Mouse (Mus musculus) urinary bladder, postnatal 10 days (tissue): ENCODE results near the gene Sash1.

ENCODE experiments used
- DNase-seq: peaks from one replicate; pipeline ENCODE4 v3.0.0; 2022; ENCODE audit warnings: low spot score

The Sash1 gene

GRCm38 (mm10) chr10:8789096-8789495 lies 96.8 kb downstream of the Sash1 start:
- DNase-seq = no peak

GRCm38 (mm10) chr10:8787221-8787620 lies 98.6 kb downstream of the Sash1 start:
- DNase-seq = no peak

DNA sequence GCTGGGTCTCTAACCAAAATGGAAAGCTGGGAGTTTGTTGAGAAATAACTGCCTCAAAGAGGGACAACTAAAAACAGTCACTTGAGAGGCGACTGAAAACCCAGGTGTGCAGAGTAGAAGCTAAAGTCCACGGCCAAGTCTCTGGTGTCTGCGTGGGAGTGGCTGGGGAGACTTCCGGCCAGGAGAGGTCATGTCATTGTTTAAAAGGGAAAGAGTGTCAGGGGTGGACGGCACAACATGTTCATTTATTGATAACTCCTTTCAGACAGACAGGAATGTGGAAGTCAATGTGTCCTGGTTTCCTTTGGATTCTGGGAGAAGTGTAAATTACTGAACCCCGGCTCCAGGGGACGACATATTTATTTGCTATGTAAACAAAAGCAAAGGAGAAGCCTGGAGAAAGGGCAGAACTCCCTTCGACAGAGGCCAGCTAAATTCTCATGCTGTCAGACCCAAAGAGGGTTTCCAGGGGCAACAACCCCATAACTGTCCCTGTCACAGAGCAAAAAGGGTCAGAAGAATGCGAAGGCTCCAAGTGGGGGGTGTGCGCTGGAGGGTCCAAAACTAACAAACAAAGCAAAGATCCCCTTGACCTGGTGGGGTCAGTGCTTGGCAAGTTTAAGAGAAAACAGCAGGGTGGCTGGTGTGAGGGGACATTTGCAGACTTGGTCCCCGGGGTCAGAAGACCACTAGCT lies 100.3 kb downstream of the Sash1 start:
- no peak for DNase-seq

DNA sequence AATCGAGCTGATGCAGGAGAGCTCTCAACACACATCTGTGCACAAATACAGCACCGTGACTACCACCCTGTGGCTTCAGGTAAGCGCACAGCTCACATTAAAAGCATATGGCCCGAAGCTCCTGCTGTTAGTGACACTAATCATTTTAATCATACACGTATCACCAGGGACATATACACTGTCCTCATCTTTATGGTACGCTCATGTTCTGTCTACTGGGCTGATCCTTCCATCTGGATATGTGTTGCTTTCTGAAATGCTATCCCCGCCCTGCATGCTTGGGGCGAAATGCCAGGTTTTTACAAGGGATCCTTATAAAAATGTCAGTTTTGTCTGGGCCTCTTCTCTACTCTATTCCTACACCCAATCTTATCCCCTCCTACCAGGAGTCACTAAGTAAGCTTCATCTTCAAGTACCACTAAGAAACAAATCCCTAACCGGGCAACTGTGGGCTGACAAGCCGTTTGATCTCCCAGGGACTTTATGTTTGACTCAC lies 103.9 kb downstream of the Sash1 start:
- no peak for DNase-seq

DNA sequence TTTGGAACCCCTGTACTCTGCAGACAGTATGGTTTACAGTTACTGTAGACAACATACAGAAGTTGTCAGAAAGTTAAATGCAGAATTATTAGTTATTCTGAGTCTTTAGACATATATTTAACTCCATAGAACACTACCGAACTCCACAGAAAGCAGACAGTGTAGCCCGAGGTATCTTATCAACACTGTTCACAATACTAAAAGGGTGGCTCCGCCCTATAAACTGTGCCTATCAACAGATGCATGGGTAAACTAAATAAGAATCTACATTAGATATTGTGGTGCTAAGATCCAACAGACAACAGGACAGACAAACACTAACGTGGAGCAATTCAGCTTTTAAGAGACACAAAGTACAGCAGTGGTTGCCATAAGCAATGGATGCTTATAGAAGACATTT lies 106.0 kb downstream of the Sash1 start:
- no peak for DNase-seq

DNA sequence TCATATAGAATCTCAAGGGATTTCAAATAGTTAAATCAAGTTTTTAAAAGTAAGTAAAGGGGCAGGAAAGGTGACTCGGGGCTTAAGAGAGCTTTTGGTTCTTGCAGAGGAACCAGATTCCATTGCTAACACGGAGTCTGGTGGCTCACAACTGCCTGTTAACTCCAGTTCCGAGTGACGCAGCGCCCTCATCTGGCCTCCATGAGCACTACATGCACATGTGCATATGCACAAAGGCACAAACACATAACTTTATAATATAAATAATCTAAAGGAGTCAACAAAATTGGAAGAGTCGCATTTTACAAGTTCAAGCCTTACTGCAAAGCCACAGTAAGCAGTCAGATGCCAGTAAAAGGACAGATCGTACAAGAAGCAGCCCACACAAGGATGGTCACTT lies 107.0 kb downstream of the Sash1 start:
- DNase-seq = no peak

DNA sequence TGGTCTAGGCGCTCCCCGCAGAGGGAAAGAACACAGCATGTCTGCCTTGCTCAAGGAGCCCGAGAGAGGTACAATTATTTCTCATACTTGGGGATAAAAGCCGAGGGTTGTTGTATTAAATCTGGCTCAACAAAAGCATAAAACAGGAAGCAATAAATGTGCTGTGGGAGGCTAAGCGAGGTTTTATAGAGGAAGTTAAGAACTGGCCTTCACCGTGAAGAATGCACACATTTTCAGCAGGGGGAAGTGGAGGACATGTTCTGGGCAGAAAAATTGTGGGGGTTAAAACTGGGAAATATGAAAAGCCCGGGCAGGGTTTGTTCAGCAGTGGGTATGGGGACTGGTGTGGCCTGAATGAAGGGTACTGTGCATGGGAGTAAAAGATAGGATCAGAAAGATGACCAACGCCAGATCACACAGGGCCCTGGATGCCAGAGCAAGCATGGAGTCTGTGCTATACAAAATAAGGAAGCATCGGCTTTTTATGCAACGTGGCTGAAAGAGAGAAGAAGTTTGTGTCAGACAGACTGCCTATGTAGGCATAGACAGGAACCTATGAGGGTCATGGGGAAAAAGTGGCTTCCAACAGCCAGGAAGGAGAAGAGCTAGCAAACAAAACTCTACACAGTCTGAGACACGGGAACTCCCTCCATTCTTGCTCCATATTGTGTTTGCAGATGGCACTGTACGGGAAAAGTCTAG lies 108.2 kb downstream of the Sash1 start:
- no peak for DNase-seq

DNA sequence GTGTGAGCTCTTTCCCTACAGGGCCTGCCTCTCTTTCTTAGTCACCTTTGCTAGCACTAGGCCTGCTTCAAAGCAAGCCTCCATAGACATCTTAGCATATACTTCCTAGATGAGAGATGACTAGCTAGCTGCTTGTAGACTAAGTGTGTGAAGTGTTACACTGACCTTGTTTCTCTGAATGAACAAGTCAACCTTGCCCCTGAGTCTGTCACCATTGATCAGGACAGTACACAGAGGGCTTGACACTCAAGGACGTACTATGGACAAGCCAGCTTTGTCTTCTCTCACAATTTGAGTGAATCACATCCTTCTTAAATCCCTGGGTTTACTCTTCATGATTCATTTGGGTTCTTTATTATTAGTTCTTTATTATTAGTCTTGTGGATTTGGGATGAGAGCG lies 109.1 kb downstream of the Sash1 start:
- DNase-seq = no peak

- no peak for DNase-seq
These were observed 110.1 kb downstream of the Sash1 start for GRCm38 (mm10) chr10:8775794-8776193.

DNA sequence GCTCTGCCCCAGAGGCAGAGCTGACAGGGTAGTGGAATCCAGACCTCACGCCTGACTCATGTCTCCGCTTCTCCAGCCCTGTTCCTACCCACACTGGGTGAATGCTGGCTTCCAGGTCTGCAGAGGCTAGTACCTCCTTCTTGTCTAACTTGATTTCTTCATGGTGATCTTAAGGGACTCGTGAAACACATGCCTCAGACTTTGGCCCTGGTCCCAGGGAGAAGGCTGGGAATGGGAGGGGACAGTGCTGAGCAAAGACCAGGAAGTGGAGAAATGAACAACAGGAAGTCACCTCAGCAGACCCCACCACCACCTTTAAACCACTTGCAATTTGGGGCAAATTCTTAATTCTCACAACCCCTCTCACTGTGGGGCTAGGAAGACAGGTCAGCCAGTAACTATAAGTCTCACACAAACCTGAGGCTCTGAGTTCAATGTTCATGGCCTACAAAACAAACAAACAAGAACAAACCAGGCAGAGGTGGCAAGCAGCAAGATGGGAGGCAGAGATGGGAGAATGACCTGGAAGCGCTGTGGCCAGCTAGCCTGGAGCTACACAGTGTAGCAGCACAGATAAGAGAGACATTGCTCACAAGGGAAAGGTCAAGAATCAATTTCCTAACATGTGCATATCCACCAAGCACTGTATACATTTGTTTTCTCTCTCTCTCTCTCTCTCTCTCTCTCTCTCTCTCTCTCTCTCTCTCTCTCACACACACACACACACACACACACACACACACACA lies 113.2 kb downstream of the Sash1 start:
- DNase-seq = no peak

DNA sequence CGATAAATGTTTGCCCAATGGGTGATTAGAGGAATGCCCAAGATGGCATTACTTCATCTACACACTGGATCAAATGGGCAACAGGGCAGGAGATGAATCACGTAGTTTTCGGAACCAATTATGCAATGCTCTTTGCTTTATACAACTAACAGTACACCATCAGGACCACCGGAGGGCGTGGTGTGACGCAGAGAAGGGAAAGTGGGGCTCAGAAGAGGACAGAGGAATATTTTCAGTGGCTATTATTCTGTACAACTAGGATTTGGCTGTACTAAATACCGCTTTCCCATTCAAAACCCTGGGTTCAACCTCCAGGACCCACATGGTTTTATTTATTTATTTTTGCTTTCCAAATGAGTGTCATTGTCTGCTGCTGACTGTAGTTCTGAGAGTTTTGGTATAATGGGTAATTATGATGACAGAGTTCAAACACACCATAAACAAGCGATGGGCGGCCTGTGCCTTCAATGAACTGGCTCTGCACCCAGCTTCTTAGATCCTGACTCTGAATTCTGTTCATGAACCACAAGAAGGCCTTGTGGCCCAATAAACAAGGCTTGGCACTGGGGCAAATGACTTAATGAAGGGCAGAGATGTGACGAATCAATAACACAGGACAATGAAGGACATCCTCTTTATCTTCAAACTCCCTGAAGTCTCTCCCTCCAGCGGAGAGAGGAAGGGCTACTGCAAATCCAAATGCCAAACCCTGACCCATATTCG lies 114.8 kb downstream of the Sash1 start:
- DNase-seq = no peak

- DNase-seq = no peak
These were observed 117.2 kb downstream of the Sash1 start for GRCm38 (mm10) chr10:8768654-8769053.

DNA sequence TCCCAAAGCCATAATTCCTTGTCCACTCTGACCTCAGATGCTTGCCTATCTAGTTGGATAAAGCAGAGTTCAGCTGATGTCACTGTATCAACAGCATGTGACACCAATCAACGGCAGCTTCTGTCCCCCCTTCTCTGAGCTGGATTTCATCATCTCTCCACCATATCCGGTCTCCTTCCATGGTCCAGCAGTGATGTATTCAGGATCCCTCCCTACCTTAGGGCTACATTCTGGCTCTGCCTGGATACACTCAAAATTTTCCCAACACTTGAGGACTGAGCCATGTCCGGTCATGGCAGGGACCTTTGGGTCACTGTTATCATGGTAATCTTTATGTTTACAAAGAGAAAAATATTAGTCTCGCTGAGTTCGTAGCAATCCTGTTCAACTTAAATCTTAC lies 118.5 kb downstream of the Sash1 start:
- DNase-seq = no peak

GRCm38 (mm10) chr10:8765922-8766522 lies 119.8 kb downstream of the Sash1 start:
- DNase-seq = no peak

DNA sequence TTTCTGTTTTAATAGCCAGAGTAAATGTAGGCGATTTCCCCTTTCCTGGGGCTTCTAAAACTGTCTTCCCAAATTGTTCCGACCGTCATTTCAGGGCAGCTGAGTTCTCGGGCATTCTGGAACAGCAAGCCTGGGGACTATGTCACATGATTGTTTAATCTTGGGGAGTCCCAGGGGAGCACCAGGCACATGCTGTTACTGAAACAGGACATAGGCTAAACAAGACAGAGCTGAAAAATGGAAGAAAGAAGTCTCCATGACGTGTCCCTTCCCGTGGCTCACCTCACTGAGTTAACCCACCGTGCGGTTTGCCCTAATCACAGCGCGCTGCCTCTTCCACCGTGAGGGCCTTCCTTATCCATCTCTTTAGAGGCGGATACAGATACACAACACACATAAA lies 123.1 kb downstream of the Sash1 start:
- no peak for DNase-seq

DNA sequence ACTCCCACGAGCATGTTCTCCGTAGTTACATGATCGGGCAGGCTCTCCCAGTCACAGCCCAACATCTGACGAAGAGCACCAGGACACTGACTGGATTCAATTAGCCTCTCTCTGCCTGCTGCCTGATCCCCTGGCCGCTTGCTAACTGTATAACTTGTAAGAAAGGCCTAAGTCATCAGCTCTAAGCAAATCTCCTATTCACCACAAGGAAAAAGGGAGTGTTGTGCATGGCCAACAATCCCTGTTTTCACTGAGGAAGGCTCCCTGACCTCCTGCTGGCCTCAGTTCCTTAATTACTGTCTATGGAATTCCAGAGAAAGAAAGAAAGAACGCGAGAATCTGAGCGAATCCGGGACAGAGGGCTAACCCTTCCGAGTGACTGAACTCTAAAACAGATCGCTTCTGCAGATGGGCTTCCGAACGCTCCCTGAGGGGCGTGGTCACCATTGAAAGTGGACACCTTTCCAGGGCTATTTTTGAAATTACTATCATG lies 123.6 kb downstream of the Sash1 start:
- DNase-seq = no peak

GRCm38 (mm10) chr10:8761656-8762055 lies 124.2 kb downstream of the Sash1 start:
- DNase-seq = no peak

GRCm38 (mm10) chr10:8760598-8760997 lies 125.3 kb downstream of the Sash1 start:
- DNase-seq = no peak

DNA sequence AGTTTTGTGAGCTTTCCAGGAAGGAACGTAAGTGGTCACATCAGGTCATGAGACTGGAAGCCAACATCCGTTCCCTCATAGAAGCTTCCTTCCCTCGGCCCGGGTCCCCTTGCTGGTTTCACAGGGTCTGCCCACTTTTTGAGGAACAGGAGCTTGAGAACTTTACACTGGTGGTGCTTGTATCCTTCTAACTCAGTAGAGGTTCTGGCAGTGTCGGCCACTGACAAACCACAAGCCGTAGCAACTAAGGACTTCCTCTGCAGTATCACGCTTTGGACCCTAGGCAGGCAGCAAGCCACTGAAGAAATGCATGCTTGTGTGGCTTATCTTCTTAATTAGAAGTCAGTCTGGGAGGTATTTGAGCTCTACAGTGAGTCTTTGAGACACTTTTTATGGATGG lies 126.6 kb downstream of the Sash1 start:
- no peak for DNase-seq

GRCm38 (mm10) chr10:8757429-8757931 lies 128.4 kb downstream of the Sash1 start:
- DNase-seq = no peak

DNA sequence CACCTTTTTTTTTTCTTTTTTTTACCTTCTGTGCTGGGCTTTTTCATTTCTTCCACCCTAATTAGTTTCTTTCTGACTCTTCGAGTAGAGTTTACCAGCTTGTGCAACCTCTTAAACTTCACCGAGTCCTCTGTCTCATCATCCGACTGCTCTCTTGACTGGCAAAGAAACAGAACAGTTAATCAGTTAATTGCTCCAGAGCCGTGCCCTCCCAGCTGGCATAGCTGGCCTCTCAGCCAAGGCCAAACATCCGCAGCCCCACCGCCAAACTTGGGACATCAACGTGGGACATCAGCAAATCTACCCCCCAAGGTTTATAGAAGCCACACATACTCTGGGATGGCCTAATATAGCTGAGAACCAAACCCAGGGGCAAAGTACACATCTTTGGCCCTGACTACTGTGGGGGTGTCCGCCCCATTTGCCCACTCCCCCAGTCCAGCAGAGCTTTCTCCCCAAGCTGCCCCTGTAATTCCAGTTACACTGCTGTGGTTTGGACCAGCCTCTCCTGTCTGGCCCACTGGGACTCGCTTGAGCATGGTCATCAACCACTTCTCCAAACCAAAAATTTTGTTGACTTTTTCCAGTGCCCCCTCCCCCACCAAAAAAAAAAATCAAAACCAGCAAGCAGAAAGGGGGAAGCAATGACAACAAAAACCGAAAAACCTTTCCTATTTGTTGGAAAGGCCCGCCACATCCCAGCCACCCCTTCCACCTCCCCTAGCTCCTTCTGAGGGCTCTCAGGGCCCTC lies 129.1 kb downstream of the Sash1 start:
- DNase-seq = no peak
